Mouse (Mus musculus): Measurements from ENCODE around the gene Epb41l5. TPM values are rescaled to one million over a fixed set of nuclear protein-coding genes. Genes with fewer than 3 reads are reported as not detected.

Epb41l5 gene
- polyA plus RNA-seq (2014; fragmentation: Nextera tagmentation; extraction: Ambion mirVana): 15.3 and 16.8 TPM in 2 replicates

DNA sequence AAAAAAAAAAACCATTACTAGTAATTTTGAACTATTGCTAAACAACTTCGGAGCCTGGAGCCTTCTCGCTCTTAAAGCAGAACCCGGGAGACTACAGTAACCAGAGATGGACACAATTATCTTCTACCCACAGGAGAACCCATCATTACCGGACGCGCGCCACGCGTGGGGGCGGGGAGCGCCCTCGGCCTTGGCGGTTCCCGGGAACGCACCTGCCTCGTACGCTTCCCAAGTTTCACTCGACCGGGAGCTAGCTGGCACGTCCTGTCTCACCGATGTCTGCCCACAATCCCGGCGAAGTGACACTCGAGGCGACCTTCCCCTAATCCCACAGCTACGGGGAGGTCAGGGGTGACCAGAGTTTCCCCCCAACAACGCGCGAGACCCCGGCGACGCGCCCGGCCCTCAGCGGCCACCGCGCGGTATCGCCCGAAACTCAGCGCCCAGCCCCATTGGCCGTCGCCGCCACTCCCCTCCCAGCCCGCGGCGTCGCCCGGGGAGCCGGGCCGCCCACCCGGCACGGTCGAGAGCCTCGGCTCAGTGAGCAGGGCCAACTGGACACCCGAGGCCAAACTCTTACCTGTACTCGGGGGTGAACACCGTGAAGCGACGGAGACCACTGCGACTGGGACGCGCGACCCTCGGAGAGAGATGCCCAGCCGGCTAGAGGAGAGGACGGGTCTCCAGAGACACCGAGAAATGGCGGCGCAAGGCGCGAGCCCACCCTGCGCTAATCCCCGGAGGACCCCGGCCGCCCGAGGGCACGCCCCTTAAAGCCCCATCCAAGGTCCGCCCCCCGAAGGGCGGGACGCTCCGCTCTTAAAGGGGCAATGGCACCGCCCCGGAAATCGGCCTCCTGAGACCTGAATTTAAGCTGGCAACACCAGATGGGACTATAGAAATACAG, at the start of gene Epb41l5:
Epb41l5 (minus strand) TSS at position 796 of the 907 bp plus-strand sequence.
- H3K36me3 ChIP-seq (ENCODE audit: control insufficient read depth, insufficient read depth, low read length): no peaks in the 10 kb centered on the region
- H3K27me3 ChIP-seq (ENCODE audit: control insufficient read depth, insufficient read depth, low read length): no peaks in the 10 kb centered on the region
- H3K4me2 ChIP-seq (ENCODE audit: low read length): peak within 1 kb of the TSS; percentile 71
- H3K9me3 ChIP-seq (ENCODE audit: control insufficient read depth, low read length): no peaks in the 10 kb centered on the region
- WGBS: under 1% methylated on average over 86 of the region's 86 CpGs
- H3K9ac ChIP-seq (ENCODE audit: low read length): peak within 1 kb of the TSS; percentile 75
- H3K4me1 ChIP-seq (ENCODE audit: control insufficient read depth in 2 of 2, insufficient read depth in 2 of 2, low read length in 2 of 2): peaks cover 2 to 12% of the 10 kb centered on the region in 2 experiments
- H3K27ac ChIP-seq (replicated peaks in 1 of 2; ENCODE audit: control insufficient read depth in 1 of 2, insufficient read depth in 1 of 2, low read depth in 2 of 2, low read length in 2 of 2): peak within 1 kb of the TSS; percentile 74 to 90
- peak; percentile 93 for ATAC-seq (ENCODE audit: insufficient number of reproducible peaks, insufficient read depth, low FRiP score, low read depth)
- H3K4me3 ChIP-seq (ENCODE audit: control insufficient read depth in 1 of 2, insufficient read depth in 1 of 2, low read depth in 1 of 2, low read length in 2 of 2): peak within 1 kb of the TSS; percentile 73 to 94

DNA sequence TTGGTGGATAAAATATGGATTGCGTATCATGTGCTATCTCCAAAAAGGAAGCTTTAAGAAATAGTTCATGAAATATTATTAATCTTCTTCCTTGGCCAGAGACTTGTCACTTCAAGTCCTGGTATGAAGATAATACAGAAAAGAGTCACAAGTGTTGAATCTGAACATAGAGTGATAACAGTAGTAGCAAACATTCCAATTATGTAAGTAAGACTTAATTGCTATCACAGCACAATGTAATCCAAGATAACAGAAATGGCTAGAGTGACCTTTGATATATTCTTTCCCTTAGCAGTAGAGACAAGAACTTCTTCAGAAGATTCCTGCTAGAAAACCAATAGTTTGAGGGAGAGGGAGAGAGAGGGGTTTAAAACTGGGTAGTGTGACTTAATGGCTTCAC, 48.1 kb upstream of the Epb41l5 start:
- ATAC-seq (ENCODE audit: insufficient number of reproducible peaks, insufficient read depth, low FRiP score, low read depth): no peak
- peaks cover 23% of the 10 kb centered on the region for H3K36me3 ChIP-seq (ENCODE audit: control insufficient read depth, insufficient read depth, low read length)
- H3K4me3 ChIP-seq (ENCODE audit: control insufficient read depth in 1 of 2, insufficient read depth in 1 of 2, low read depth in 1 of 2, low read length in 2 of 2): no peak overlapping the region
- no peaks in the 10 kb centered on the region for H3K27me3 ChIP-seq (ENCODE audit: control insufficient read depth, insufficient read depth, low read length)
- no peak overlapping the region for H3K9ac ChIP-seq (ENCODE audit: low read length)
- no peak overlapping the region for H3K27ac ChIP-seq (replicated peaks in 1 of 2; ENCODE audit: control insufficient read depth in 1 of 2, insufficient read depth in 1 of 2, low read depth in 2 of 2, low read length in 2 of 2)
- no peaks in the 10 kb centered on the region for H3K9me3 ChIP-seq (ENCODE audit: control insufficient read depth, low read length)
- H3K4me2 ChIP-seq (ENCODE audit: low read length): no peak overlapping the region
- 0 out of 4 replicates have a peak, but pooled peaks cover 0 to 3% of the 10 kb centered on the region in 2 experiments for H3K4me1 ChIP-seq (ENCODE audit: control insufficient read depth in 2 of 2, insufficient read depth in 2 of 2, low read length in 2 of 2)
- WGBS: 88% methylated on average over 1 of the region's 1 CpGs

GRCm38 (mm10) chr1:119685773-119686558, 37.2 kb upstream of the Epb41l5 start:
- Histone ChIP-seq H3K36me3 (ENCODE audit: control insufficient read depth, insufficient read depth, low read length) (peaks cover 28% of the 10 kb centered on the region), H3K9ac (ENCODE audit: low read length) (no peak overlapping the region), H3K4me1 (ENCODE audit: control insufficient read depth in 2 of 2, insufficient read depth in 2 of 2, low read length in 2 of 2) (no peaks in the 10 kb centered on the region), H3K4me2 (ENCODE audit: low read length) (no peak overlapping the region), H3K4me3 (ENCODE audit: control insufficient read depth in 1 of 2, insufficient read depth in 1 of 2, low read depth in 1 of 2, low read length in 2 of 2) (no peak overlapping the region), H3K27ac (replicated peaks in 1 of 2; ENCODE audit: control insufficient read depth in 1 of 2, insufficient read depth in 1 of 2, low read depth in 2 of 2, low read length in 2 of 2) (no peak overlapping the region), H3K9me3 (ENCODE audit: control insufficient read depth, low read length) (no peaks in the 10 kb centered on the region), H3K27me3 (ENCODE audit: control insufficient read depth, insufficient read depth, low read length) (no peaks in the 10 kb centered on the region)
- WGBS: 94% methylated on average over 3 of the region's 3 CpGs
- no peak for ATAC-seq (ENCODE audit: insufficient number of reproducible peaks, insufficient read depth, low FRiP score, low read depth)

- H3K27me3 ChIP-seq (ENCODE audit: control insufficient read depth, insufficient read depth, low read length): no peaks in the 10 kb centered on the region
- H3K4me3 ChIP-seq (ENCODE audit: control insufficient read depth in 1 of 2, insufficient read depth in 1 of 2, low read depth in 1 of 2, low read length in 2 of 2): no peak overlapping the region
- H3K4me1 ChIP-seq (ENCODE audit: control insufficient read depth in 2 of 2, insufficient read depth in 2 of 2, low read length in 2 of 2): no peaks in the 10 kb centered on the region
- H3K9ac ChIP-seq (ENCODE audit: low read length): no peak overlapping the region
- no peak for ATAC-seq (ENCODE audit: insufficient number of reproducible peaks, insufficient read depth, low FRiP score, low read depth)
- H3K27ac ChIP-seq (replicated peaks in 1 of 2; ENCODE audit: control insufficient read depth in 1 of 2, insufficient read depth in 1 of 2, low read depth in 2 of 2, low read length in 2 of 2): no peak overlapping the region
- WGBS: 91% methylated on average over 2 of the region's 2 CpGs
- H3K9me3 ChIP-seq (ENCODE audit: control insufficient read depth, low read length): no peaks in the 10 kb centered on the region
- no peak overlapping the region for H3K4me2 ChIP-seq (ENCODE audit: low read length)
- peaks cover 35% of the 10 kb centered on the region for H3K36me3 ChIP-seq (ENCODE audit: control insufficient read depth, insufficient read depth, low read length)
These were observed 32.9 kb upstream of the Epb41l5 start for GRCm38 (mm10) chr1:119681663-119682213.

GRCm38 (mm10) chr1:119674984-119675383, 26.2 kb upstream of the Epb41l5 start:
- Histone ChIP-seq H3K9me3 (ENCODE audit: control insufficient read depth, low read length) (no peaks in the 10 kb centered on the region), H3K4me3 (ENCODE audit: control insufficient read depth in 1 of 2, insufficient read depth in 1 of 2, low read depth in 1 of 2, low read length in 2 of 2) (no peak overlapping the region), H3K27me3 (ENCODE audit: control insufficient read depth, insufficient read depth, low read length) (no peaks in the 10 kb centered on the region), H3K4me1 (ENCODE audit: control insufficient read depth in 2 of 2, insufficient read depth in 2 of 2, low read length in 2 of 2) (no peaks in the 10 kb centered on the region), H3K27ac (replicated peaks in 1 of 2; ENCODE audit: control insufficient read depth in 1 of 2, insufficient read depth in 1 of 2, low read depth in 2 of 2, low read length in 2 of 2) (no peak overlapping the region), H3K9ac (ENCODE audit: low read length) (no peak overlapping the region), H3K4me2 (ENCODE audit: low read length) (no peak overlapping the region), H3K36me3 (ENCODE audit: control insufficient read depth, insufficient read depth, low read length) (peaks cover 33% of the 10 kb centered on the region)
- WGBS: 56% methylated on average over 1 of the region's 1 CpGs
- ATAC-seq (ENCODE audit: insufficient number of reproducible peaks, insufficient read depth, low FRiP score, low read depth): no peak

GRCm38 (mm10) chr1:119666904-119667303, 18.1 kb upstream of the Epb41l5 start:
- H3K4me2 ChIP-seq (ENCODE audit: low read length): no peak overlapping the region
- WGBS: 87% methylated on average over 7 of the region's 7 CpGs
- no peaks in the 10 kb centered on the region for H3K9me3 ChIP-seq (ENCODE audit: control insufficient read depth, low read length)
- H3K27me3 ChIP-seq (ENCODE audit: control insufficient read depth, insufficient read depth, low read length): no peaks in the 10 kb centered on the region
- peaks cover 8% of the 10 kb centered on the region; the same call in 1 of the 2 replicates for H3K36me3 ChIP-seq (ENCODE audit: control insufficient read depth, insufficient read depth, low read length)
- ATAC-seq (ENCODE audit: insufficient number of reproducible peaks, insufficient read depth, low FRiP score, low read depth): no peak
- no peak overlapping the region for H3K9ac ChIP-seq (ENCODE audit: low read length)
- no peaks in the 10 kb centered on the region for H3K4me1 ChIP-seq (ENCODE audit: control insufficient read depth in 2 of 2, insufficient read depth in 2 of 2, low read length in 2 of 2)
- H3K27ac ChIP-seq (replicated peaks in 1 of 2; ENCODE audit: control insufficient read depth in 1 of 2, insufficient read depth in 1 of 2, low read depth in 2 of 2, low read length in 2 of 2): no peak overlapping the region
- no peak overlapping the region for H3K4me3 ChIP-seq (ENCODE audit: control insufficient read depth in 1 of 2, insufficient read depth in 1 of 2, low read depth in 1 of 2, low read length in 2 of 2)

DNA sequence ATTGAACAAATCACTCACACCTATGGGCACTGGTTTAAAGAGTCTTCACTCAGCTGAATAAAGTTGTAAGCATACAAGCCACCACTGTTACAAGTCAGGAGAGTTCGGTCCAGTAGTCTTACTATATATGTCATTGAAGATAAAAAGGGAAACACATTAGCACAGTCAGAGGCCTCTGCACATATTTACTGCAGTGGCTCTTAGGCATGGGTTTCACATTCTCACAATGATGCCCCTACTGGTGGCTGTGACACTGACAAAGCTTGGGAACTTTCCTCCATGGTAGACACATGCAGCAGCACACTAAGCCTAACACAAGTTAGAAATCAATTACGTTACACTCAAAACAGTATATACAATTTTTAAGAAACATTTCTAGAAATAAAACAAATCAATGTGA, 5.5 kb upstream of the Epb41l5 start:
- ATAC-seq (ENCODE audit: insufficient number of reproducible peaks, insufficient read depth, low FRiP score, low read depth): no peak
- H3K4me3 ChIP-seq (ENCODE audit: control insufficient read depth in 1 of 2, insufficient read depth in 1 of 2, low read depth in 1 of 2, low read length in 2 of 2): no peak overlapping the region
- H3K36me3 ChIP-seq (ENCODE audit: control insufficient read depth, insufficient read depth, low read length): peaks cover 2% of the 10 kb centered on the region
- H3K27ac ChIP-seq (replicated peaks in 1 of 2; ENCODE audit: control insufficient read depth in 1 of 2, insufficient read depth in 1 of 2, low read depth in 2 of 2, low read length in 2 of 2): no peak overlapping the region
- 77% methylated on average over 2 of the region's 2 CpGs for WGBS
- no peaks in the 10 kb centered on the region for H3K9me3 ChIP-seq (ENCODE audit: control insufficient read depth, low read length)
- no peaks in the 10 kb centered on the region for H3K27me3 ChIP-seq (ENCODE audit: control insufficient read depth, insufficient read depth, low read length)
- peaks cover 2 to 5% of the 10 kb centered on the region in 2 experiments; a peak in 1 of 4 replicates for H3K4me1 ChIP-seq (ENCODE audit: control insufficient read depth in 2 of 2, insufficient read depth in 2 of 2, low read length in 2 of 2)
- no peak overlapping the region for H3K4me2 ChIP-seq (ENCODE audit: low read length)
- no peak overlapping the region for H3K9ac ChIP-seq (ENCODE audit: low read length)

Data from heart, embryonic 14.5 days (tissue).